Mouse (Mus musculus) adrenal gland, postnatal 36 days (tissue): ENCODE data around the gene 1600012H06Rik. TPM values are rescaled to one million over a fixed set of nuclear protein-coding genes. Genes with fewer than 3 reads are reported as not detected.
"Not testable (repeated sequence)": the region's sequence is repeated elsewhere in the genome, so short reads cannot be mapped to it uniquely, and the experiment has no call there.

Experiments used
- DNase-seq, 2 experiments: peaks; one replicate each; pipeline ENCODE4 v3.0.0; 2021; ENCODE audit warnings: mixed read lengths in 1 of 2
- long read RNA-seq, 2 experiments: library from polyadenylated mRNA; stranded (forward); transcript quantifications; one replicate each; pipeline ENCODE4 v2.0.0; 2021; ENCODE audit warnings: borderline sequencing depth in 2 of 2
- total RNA-seq, 2 experiments: library from RNA; stranded (reverse); gene quantifications; 2 replicates each; pipeline ENCODE4 v1.2.3; 2021

The 1600012H06Rik gene
- 10 to 100 TPM; 30.6 to 44.4 TPM for total RNA-seq
- long read RNA-seq, experiment 1, transcript 1600012H06Rik-201 (2 exons, 2,506 nt): major isoform, 38 of 74 reads
- long read RNA-seq, experiment 1, transcript 1600012H06Rik-202 (2 exons, 2,523 nt): minor isoform, 15 of 74 reads
- long read RNA-seq, experiment 1, transcript 1600012H06Rik-203 (2 exons, 1,466 nt): minor isoform, 6 of 74 reads
- long read RNA-seq, experiment 1, partial matches to known transcripts: 0 of 74 reads
- long read RNA-seq, experiment 1, other reads (novel, unspliced or antisense): 15 of 74 reads
- long read RNA-seq, experiment 2, partial matches to known transcripts: 0 of 9 reads
- long read RNA-seq, experiment 2, other reads (novel, unspliced or antisense): 3 of 9 reads

DNA sequence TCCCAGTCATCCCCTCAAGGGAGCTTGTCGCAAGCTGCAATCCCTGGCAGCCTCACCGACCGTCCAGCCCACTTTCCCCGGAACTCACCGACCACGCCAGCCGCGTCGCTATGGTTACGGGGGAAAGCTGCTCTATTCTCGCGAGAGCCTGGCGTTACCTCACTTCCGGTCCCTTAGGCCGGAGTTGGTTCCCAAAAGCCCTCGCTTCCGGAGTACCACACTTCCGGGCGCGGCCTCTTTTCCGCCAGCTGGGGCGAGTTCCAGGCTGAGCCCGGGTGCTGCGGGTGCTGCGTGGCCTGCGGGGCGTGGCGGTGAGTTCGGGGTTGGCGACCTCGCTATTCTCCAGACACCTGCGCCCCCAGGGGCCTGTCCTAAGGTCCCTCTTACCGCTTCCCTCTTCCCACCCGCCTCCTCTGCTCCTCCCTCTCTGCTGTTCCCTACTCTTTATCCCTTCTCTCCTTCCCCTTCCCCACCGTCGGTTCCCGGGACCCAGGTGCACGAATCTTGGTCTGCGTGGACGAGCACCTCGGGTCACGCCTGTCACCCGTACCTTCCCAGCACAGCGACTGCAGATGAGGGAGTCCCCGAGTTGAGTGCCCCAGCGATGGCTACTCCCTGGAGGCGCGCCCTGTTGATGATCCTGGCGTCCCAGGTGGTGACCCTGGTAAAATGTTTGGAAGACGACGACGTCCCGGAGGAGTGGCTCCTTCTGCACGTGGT lies at the start of gene 1600012H06Rik, which contains the start of gene Wdr27:
Gene 1600012H06Rik (plus strand): TSS at position 176 of the 720 bp plus-strand sequence.
Gene Wdr27 (minus strand): TSS at position 150 of the 720 bp plus-strand sequence.
- peak; percentile 99 to 100 for DNase-seq

DNA sequence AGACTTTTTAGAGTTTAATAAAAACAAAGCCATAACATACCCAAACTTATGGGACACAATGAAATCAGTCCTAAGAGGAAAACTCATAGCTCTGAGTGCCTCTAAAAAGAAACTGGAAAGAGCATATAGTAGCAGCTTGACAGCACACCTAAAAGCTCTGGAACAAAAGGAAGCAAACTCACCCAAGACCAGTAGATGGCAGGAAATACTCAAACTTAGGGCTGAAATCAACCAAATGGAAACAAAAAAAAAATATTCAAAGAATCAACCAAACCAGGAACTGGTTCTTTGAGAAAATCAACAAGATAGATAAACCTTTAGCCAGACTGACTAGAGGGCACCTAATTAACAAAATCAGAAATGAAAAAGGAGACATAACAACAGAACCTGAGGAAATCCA lies 47.9 kb upstream of the 1600012H06Rik start:
- DNase-seq: not testable (repeated sequence)

DNA sequence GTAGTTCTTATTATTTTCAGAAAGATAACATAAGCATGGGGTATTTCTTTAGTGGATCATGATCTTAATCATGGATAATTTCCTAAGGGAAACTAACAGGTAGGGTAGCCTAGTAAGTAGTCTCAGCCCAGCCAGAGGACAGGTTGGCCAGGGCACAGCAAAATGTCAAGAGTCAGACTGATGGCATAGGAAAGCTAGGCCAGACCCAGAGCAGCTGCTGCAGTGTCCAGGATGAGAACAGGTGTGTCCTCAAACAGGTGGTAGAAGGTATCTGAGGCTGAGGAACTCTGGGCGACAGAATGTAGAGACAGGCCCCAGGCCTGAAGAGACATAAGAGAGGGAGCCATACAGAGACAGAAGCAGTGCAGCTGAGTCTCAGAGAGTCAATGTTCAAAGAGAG lies 44.0 kb upstream of the 1600012H06Rik start:
- no peak for DNase-seq

GRCm38 (mm10) chr17:14903212-14903611 lies 39.8 kb upstream of the 1600012H06Rik start:
- no peak for DNase-seq

DNA sequence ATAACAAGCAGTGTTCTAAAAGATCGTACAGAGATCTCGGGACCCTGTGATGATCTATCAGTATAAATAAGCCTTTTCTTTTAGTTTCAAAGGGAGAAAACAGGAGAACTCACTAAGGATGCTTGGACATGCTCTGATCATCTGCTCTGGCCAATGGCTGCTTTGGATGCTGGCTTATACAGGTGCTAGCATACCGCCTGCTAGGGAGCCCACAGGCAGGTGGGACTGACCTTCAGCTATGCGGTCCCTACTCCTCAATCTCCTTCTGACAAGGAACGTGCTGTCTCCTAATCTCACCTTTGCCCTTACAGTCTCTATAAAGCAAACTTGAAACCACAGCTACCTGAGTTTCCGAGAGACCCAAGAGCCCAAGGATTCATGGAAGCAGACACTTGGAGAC lies 38.8 kb upstream of the 1600012H06Rik start:
- DNase-seq: no peak

- peak; percentile 47 to 69 for DNase-seq
Measured at GRCm38 (mm10) chr17:14904637-14905265, 38.2 kb upstream of the 1600012H06Rik start.

DNA sequence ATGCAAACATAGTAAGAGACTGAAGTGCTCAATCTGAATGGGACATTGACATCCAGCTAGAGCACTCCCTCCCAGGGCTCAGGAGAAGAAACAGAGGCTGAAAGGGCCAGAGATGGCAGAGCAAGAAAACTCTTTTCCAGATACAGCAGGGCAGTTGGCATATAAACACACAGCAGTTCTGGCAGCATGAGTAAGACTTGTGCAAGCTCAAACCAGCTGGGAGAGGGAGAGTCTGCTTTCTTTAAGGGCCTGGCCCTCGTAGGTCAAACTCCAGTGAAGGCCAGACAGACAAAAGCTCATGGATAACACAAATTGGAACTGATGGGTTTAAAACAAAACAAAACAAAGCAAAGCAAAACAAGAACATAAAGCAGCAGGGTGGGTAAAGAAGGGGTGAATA lies 36.4 kb upstream of the 1600012H06Rik start:
- no peak for DNase-seq

GRCm38 (mm10) chr17:14907136-14907535 lies 35.8 kb upstream of the 1600012H06Rik start:
- DNase-seq: no peak

GRCm38 (mm10) chr17:14909331-14909730 lies 33.7 kb upstream of the 1600012H06Rik start:
- DNase-seq: no peak

DNA sequence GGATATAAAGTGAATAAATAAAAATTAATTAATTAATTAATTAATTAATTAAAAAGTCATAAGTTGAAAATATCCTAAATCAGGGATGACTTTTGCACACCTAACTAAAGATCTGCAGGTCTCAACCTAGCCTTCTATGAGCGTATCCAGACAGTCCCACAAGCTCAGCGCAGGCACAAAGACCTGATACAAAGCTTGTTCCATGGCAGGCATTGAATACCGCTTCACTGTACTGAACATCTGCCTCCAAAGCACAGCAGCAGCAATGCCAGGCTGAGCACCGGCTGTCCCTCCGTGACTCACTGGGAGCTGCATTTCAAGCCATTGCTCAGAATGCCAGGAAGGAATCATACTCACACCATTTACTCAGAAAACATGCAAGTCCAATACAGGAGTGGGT lies 32.2 kb upstream of the 1600012H06Rik start:
- DNase-seq: no peak

GRCm38 (mm10) chr17:14912420-14912819 lies 30.6 kb upstream of the 1600012H06Rik start:
- peak; percentile 5 to 17 for DNase-seq

DNA sequence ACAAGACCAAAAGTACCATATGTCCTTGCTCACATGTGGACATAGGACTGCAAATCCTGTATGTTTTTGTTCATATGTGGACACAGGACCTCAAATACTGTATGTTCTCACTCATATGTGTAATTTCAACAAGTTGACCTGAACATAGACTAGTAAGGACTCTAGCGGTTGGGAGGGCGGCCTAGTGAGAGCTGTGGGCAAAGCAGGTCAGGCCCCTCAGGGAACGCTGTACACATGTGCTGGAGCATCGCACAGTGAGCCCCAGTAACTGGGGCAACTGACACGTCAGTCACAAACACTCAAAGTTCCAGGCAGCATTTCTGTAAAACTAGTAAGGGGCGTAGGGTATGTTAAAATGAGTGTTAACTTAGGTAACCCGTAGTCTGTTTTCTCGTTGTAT lies 30.0 kb upstream of the 1600012H06Rik start:
- no peak for DNase-seq

DNA sequence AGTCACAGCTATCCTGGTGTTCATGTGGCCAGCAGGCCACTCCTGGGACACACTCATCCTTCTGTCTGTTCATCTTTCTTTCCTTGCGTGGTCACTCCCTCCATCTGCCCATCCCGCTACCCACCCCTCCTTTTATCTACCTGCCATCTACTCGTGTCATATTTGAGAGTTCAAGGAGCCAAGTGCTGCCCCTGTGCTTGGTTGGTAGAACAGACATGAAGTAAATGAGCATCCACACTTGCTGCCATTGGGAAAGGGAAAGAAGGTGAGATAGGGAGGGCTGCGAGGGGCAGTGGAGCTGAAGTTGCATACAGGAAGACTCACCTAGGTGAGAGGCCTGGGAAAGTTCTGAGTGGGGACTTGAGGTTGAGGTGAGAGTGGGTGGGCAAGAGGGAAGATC lies 28.6 kb upstream of the 1600012H06Rik start:
- no peak for DNase-seq

GRCm38 (mm10) chr17:14917866-14918265 lies 25.1 kb upstream of the 1600012H06Rik start:
- peak; percentile 46 to 53 for DNase-seq

DNA sequence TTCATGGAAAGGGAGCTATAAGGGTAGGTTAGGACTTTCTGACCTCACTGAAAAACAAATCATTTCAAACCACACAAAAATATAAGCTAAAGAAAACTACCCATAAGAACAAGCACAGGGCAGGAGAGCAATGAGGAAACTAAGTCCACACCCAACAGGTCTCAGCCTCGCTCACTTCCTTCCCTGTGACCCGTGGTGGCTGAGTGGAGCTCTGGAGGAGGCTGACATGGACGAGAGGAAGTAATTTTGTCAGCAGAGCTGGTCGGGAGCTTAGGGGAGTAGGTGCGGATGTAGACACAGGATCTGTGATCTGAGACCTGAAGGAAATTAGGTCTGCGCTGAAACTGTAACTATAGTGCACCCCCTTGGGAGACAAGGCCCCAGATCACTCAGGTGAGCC lies 21.4 kb upstream of the 1600012H06Rik start:
- DNase-seq: no peak

DNA sequence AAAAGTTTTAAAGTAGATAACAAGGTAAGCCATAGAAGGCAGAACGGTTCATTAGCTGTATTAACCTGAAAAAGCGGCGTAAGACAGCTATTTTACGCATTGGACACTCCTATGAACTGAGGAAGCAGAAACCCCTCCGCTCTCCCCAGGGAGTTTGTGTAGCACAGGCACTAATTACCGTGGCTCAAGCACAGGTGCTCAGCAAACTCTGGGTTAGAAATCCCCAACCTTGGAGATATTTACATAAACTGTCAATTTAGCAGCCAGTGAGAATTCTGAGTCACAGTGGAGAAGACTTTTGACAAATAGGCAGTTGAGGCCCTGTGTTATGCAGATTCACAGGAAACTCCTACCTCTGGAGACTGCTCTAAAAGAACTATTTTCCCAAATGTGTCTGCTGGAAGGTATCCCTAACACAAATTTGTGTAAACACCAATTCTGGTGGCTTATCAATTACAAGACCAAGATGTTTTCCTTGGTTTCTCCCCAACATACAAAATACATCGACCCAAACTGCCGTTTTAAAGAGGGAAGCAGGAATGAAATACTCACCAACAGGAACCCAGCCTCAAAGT lies 15.3 kb upstream of the 1600012H06Rik start:
- no peak for DNase-seq

- DNase-seq: no peak
Measured at GRCm38 (mm10) chr17:14928631-14929030, 14.4 kb upstream of the 1600012H06Rik start.

GRCm38 (mm10) chr17:14930697-14931096 lies 12.3 kb upstream of the 1600012H06Rik start:
- no peak for DNase-seq

DNA sequence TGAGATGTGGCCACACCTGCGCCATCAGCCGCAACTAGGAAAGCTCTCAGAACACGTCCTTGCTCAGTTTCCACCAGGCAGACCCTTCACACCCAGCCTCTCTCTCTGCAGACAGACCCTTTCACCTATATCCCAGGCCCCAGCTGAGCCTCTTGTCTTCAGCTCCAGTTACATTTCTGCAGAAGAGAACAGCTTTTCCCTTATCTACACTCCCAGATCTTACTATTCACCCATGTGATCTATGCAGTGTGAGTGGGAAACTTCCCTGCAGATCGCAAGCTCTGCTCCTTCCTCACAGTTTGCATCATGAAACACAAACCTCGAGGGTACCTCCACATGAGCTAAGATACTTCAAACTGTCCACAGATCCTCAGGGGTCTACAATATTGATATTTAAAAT lies 11.5 kb upstream of the 1600012H06Rik start:
- no peak for DNase-seq

DNA sequence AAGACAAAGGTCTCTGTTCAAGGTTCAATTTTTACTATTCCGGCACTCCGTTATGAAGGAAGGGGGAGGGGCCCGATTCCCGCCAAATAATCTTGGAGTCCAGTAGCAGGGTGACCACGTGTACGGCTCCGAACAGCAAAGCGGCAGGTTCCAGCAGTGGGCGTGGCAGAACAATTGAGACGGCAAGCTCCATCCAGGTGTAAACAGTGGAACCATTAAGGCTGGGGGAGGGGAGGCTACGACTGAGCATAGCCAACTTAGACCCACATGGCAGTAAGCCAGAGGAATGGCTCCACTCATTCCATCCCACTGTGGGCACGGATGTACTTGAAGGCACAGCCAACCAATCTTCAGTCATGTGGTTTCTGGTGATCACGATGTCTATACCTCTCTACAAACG lies 7.7 kb upstream of the 1600012H06Rik start:
- not testable (repeated sequence) for DNase-seq

- DNase-seq: no peak
Measured at GRCm38 (mm10) chr17:14935841-14936605, 7.0 kb upstream of the 1600012H06Rik start.

GRCm38 (mm10) chr17:14942181-14942580 lies 803 bp upstream of the 1600012H06Rik start:
- not testable (repeated sequence) for DNase-seq
